Mouse (Mus musculus): Measurements from ENCODE around the gene Sell. TPM values are rescaled to one million over a fixed set of nuclear protein-coding genes. Genes with fewer than 3 reads are reported as not detected.
"Not testable (repeated sequence)": the region's sequence is repeated elsewhere in the genome, so short reads cannot be mapped to it uniquely, and the experiment has no call there.

Sell gene
- 0.23 and 0.25 TPM in 2 replicates for polyA plus RNA-seq (2015; fragmentation: Nextera tagmentation; extraction: Ambion mirVana)

DNA sequence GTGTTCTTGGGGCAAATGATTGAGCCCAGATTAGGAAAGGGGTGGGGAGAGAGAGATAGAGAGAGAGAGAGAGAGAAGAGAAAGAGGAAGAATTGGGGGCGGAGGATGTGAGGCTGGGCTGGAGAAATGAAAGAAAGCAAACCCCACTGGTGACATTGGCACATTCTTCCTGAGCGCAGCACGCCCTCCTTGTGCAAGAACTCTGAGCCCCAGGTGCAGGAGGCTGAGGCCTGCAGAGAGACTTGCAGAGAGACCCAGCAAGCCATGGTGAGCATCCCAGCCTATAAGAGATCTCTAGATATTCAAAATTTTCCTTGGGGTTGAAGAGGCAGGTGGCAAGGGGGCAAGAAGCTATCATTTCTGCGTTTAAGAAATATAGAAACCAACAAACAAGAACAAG is at the start of gene Sell:
Gene Sell (plus strand): TSS at position 58 of the 400 bp plus-strand sequence.
- no peak for ATAC-seq
- no peak within 1 kb of the TSS for H3K4me3 ChIP-seq (ENCODE audit: low read depth, low read length)
- H3K27me3 ChIP-seq (replicated peaks; ENCODE audit: control insufficient read depth, insufficient read depth, low read length), result no peaks in the 10 kb centered on the region
- H3K9ac ChIP-seq (ENCODE audit: low read depth, low read length), result no peak within 1 kb of the TSS
- H3K9me3 ChIP-seq (ENCODE audit: control insufficient read depth), result no peaks in the 10 kb centered on the region
- no peak for TF ChIP-seq CTCF (IDR thresholded peaks at IDR 0.05; ENCODE audit: low read depth)
- no peak within 1 kb of the TSS for H3K27ac ChIP-seq (ENCODE audit: low read depth, low read length)
- no peaks in the 10 kb centered on the region for H3K4me1 ChIP-seq (replicated peaks; ENCODE audit: control insufficient read depth, insufficient read depth, low read length)
- H3K36me3 ChIP-seq (ENCODE audit: control insufficient read depth, insufficient read depth), result no peaks in the 10 kb centered on the region
- no peak within 1 kb of the TSS for H3K4me2 ChIP-seq (replicated peaks; ENCODE audit: low read depth)
- WGBS, result 78% methylated on average over 4 of the region's 4 CpGs

DNA sequence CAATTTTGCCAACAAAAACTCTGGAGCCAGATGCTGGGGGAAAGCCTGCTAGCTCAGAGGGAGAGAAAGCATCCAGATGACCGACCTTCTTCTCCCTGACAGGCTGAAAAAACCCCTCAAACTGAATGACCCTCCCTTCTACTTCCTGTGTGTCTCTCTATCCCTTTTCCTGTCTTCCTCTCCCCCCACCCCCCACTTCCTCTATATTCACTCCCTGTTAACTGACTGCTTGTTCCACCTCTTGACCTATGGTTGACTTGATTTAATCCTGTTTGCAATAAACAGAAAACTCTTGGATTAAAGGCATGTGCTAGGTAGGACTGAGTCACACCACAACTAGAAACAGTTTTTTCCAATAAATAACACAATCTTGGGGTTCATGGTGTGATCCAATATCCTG is 47.2 kb upstream of the Sell start:
- Histone ChIP-seq H3K27ac (ENCODE audit: low read depth, low read length) (no peak overlapping the region), H3K4me3 (ENCODE audit: low read depth, low read length) (no peak overlapping the region), H3K9ac (ENCODE audit: low read depth, low read length) (no peak overlapping the region), H3K9me3 (ENCODE audit: control insufficient read depth) (no peaks in the 10 kb centered on the region), H3K36me3 (ENCODE audit: control insufficient read depth, insufficient read depth) (no peaks in the 10 kb centered on the region), H3K27me3 (replicated peaks; ENCODE audit: control insufficient read depth, insufficient read depth, low read length) (no peaks in the 10 kb centered on the region), H3K4me2 (replicated peaks; ENCODE audit: low read depth) (no peak overlapping the region), H3K4me1 (replicated peaks; ENCODE audit: control insufficient read depth, insufficient read depth, low read length) (no peaks in the 10 kb centered on the region)
- no peak for TF ChIP-seq CTCF (IDR thresholded peaks at IDR 0.05; ENCODE audit: low read depth)
- no peak for ATAC-seq
- 74% methylated on average over 1 of the region's 1 CpGs for WGBS

DNA sequence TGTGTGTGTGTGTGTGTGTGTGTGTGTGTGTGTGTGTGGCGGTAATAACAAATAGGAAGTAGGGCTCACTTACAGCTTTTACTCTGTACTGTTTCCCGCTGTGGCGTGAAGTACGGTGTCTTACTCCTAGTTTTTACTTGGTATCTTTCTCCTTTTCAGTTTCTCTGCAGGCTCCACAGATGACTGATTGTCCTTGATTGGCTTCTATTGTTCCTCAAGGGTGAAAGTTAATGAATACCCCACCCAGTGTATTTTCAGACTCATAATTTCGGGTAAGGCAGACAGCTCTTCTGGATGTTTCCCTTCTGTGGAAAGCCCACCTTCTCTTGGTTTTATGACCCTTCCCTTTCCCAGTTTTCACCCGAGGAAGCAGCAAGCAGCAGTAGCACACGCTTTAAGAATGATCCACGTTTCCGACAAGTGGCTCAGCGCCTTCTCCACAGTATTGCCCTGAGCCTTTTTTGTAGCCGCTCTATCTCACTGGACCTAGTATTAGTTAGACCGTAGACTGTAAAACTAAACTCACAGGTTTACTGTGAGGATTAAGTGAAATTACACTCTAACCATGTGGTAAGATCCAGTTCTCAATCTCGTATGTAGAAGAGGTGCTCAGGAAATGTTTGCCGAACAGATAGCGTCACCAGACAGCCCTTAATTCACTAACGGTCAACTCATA is 43.4 kb upstream of the Sell start:
- H3K4me1 ChIP-seq (replicated peaks; ENCODE audit: control insufficient read depth, insufficient read depth, low read length), result no peaks in the 10 kb centered on the region
- no peak overlapping the region for H3K27ac ChIP-seq (ENCODE audit: low read depth, low read length)
- no peak for TF ChIP-seq CTCF (IDR thresholded peaks at IDR 0.05; ENCODE audit: low read depth)
- no peak overlapping the region for H3K9ac ChIP-seq (ENCODE audit: low read depth, low read length)
- H3K9me3 ChIP-seq (ENCODE audit: control insufficient read depth), result no peaks in the 10 kb centered on the region
- ATAC-seq, result no peak
- no peak overlapping the region for H3K4me2 ChIP-seq (replicated peaks; ENCODE audit: low read depth)
- WGBS, result 71% methylated on average over 16 of the region's 16 CpGs
- no peak overlapping the region for H3K4me3 ChIP-seq (ENCODE audit: low read depth, low read length)
- no peaks in the 10 kb centered on the region for H3K27me3 ChIP-seq (replicated peaks; ENCODE audit: control insufficient read depth, insufficient read depth, low read length)
- no peaks in the 10 kb centered on the region for H3K36me3 ChIP-seq (ENCODE audit: control insufficient read depth, insufficient read depth)

DNA sequence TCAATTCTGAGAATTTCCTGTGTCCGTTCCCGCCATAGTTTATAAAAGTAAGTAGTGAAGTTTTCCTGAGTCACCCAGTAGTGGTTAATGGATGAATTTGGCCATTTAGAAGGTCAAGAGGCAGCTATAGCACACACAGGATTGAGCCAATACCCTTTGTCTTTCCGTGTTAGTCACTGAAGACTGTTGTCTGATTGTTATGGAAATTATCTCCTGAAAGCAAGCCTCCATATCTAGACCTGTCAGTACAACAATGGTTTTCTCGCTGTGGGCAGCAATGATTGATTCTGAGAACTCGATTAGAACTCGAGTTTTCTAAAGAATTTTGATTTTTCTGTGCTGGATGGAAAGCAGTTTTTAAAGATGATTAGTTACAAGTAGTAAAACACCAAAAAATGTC is 42.0 kb upstream of the Sell start:
- no peak for TF ChIP-seq CTCF (IDR thresholded peaks at IDR 0.05; ENCODE audit: low read depth)
- Histone ChIP-seq H3K27me3 (replicated peaks; ENCODE audit: control insufficient read depth, insufficient read depth, low read length) (no peaks in the 10 kb centered on the region), H3K36me3 (ENCODE audit: control insufficient read depth, insufficient read depth) (no peaks in the 10 kb centered on the region), H3K4me3 (ENCODE audit: low read depth, low read length) (no peak overlapping the region), H3K27ac (ENCODE audit: low read depth, low read length) (no peak overlapping the region), H3K4me2 (replicated peaks; ENCODE audit: low read depth) (no peak overlapping the region), H3K9me3 (ENCODE audit: control insufficient read depth) (no peaks in the 10 kb centered on the region), H3K9ac (ENCODE audit: low read depth, low read length) (no peak overlapping the region), H3K4me1 (replicated peaks; ENCODE audit: control insufficient read depth, insufficient read depth, low read length) (no peaks in the 10 kb centered on the region)
- 61% methylated on average over 6 of the region's 6 CpGs for WGBS
- ATAC-seq, result no peak

DNA sequence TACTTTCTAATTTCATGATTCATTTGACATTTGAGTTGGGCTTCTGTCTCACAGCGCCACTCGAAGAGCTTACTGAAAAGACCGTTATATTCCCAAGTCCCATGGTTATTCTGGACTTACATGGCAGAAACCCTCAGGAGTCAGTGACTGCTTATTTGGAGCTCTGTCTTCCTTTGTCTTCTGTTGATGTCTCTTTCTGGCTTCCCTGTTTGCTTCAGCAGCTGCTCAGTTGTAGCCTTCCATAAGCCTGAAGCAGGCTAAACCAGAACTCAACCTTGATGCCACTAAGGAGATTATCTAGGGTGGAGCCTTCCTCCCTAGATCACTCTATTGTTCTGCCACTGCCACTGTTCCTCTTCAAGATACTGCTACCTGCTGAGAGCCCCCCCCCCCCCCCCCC is 41.0 kb upstream of the Sell start:
- H3K4me1 ChIP-seq (replicated peaks; ENCODE audit: control insufficient read depth, insufficient read depth, low read length); H3K4me2 ChIP-seq (replicated peaks; ENCODE audit: low read depth); H3K9me3 ChIP-seq (ENCODE audit: control insufficient read depth); H3K27me3 ChIP-seq (replicated peaks; ENCODE audit: control insufficient read depth, insufficient read depth, low read length); H3K9ac ChIP-seq (ENCODE audit: low read depth, low read length); ATAC-seq; H3K27ac ChIP-seq (ENCODE audit: low read depth, low read length); H3K4me3 ChIP-seq (ENCODE audit: low read depth, low read length); H3K36me3 ChIP-seq (ENCODE audit: control insufficient read depth, insufficient read depth): not testable (repeated sequence)
- 83% methylated on average over 3 of the region's 3 CpGs for WGBS

DNA sequence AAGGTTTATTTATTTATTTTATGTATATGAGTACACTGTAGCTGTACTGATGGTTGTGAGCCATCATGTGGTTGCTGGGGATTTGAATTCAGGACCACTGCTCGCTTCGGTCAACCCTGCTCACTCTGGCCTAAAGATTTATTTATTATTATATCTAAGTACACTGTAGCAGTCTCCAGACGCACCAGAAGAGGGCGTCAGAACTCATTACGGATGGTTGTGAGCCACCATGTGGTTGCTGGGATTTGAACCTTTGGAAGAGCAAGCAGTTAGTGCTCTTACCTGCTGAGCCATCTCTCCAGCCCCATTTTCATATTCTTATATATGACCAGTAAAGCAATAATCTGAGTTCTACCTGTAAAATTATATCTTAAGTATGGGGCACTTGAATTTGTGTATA is 39.7 kb upstream of the Sell start:
- not testable (repeated sequence) for H3K4me3 ChIP-seq (ENCODE audit: low read depth, low read length); H3K27me3 ChIP-seq (replicated peaks; ENCODE audit: control insufficient read depth, insufficient read depth, low read length); H3K4me1 ChIP-seq (replicated peaks; ENCODE audit: control insufficient read depth, insufficient read depth, low read length); H3K4me2 ChIP-seq (replicated peaks; ENCODE audit: low read depth); H3K36me3 ChIP-seq (ENCODE audit: control insufficient read depth, insufficient read depth); H3K9me3 ChIP-seq (ENCODE audit: control insufficient read depth); ATAC-seq; H3K27ac ChIP-seq (ENCODE audit: low read depth, low read length); H3K9ac ChIP-seq (ENCODE audit: low read depth, low read length)
- 80% methylated on average over 5 of the region's 5 CpGs for WGBS

DNA sequence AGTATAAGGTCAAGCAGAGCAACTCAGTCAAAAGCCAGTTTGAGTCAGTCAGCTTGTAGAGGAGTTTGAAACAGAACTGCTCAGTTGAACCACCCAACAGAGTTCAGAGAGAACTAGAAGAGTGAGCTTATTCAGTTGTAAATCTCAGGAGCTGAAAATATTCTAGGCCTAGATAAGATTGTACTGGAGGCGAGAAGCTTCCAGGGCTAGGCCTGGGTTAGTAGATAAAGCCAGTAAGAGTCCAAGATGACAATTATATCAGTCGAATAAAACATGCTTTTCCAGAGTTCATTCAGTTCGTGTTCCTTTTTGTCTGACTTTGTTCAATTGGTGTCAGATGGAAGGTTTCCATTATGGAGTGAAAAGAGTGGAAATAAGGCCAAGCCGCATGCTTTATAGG is 36.1 kb upstream of the Sell start:
- H3K4me1 ChIP-seq (replicated peaks; ENCODE audit: control insufficient read depth, insufficient read depth, low read length), result no peaks in the 10 kb centered on the region
- no peaks in the 10 kb centered on the region for H3K27me3 ChIP-seq (replicated peaks; ENCODE audit: control insufficient read depth, insufficient read depth, low read length)
- no peak overlapping the region for H3K4me2 ChIP-seq (replicated peaks; ENCODE audit: low read depth)
- H3K36me3 ChIP-seq (ENCODE audit: control insufficient read depth, insufficient read depth), result no peaks in the 10 kb centered on the region
- no peak for TF ChIP-seq CTCF (IDR thresholded peaks at IDR 0.05; ENCODE audit: low read depth)
- H3K4me3 ChIP-seq (ENCODE audit: low read depth, low read length), result no peak overlapping the region
- H3K9me3 ChIP-seq (ENCODE audit: control insufficient read depth), result no peaks in the 10 kb centered on the region
- H3K27ac ChIP-seq (ENCODE audit: low read depth, low read length), result no peak overlapping the region
- ATAC-seq, result no peak
- H3K9ac ChIP-seq (ENCODE audit: low read depth, low read length), result no peak overlapping the region
- WGBS, result 79% methylated on average over 4 of the region's 4 CpGs
